Mouse (Mus musculus): ENCODE measurements around the gene Gm20815.
"Not testable (repeated sequence)": the region's sequence is repeated elsewhere in the genome, so short reads cannot be mapped to it uniquely, and the experiment has no call there.

The Gm20815 gene

DNA sequence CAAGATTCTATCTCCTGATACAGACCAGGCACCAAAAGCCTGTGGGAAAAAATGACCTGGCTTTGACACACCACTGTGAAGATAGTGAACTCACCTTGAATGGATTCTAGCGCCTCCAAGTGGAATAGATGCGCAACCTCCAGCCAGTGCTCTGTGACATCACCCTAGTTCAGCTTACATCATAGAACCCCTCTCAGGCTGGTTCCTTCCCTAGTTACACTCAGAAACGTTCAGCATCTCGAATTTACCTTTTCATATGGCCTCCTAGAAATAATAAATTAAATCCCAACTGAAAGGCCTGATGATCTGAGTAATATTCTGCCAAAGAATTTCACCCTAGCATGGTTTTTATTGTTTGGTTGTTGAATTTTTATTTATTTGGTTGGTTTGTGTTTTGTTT is at the start of gene Gm20815:
Gm20815 (minus strand) TSS at position 101 of the 400 bp plus-strand sequence.
- not testable (repeated sequence) for DNase-seq (ENCODE audit: low read depth, low spot score)

Data from ZHBTc4 (cell line).